Mouse (Mus musculus): Measurements from ENCODE around the gene Mis12. TPM values are rescaled to one million over a fixed set of nuclear protein-coding genes. Genes with fewer than 3 reads are reported as not detected.

Gene Mis12
- 3.1 and 5.5 TPM in 2 replicates for total RNA-seq (2014; rRNA removed; ENCODE audit: low replicate concordance)
- polyA plus RNA-seq (2015; fragmentation: Nextera tagmentation; extraction: Ambion mirVana) = 11.2 and 11.4 TPM in 2 replicates

- Histone ChIP-seq H3K9ac (replicated peaks; ENCODE audit: low read depth, low read length) (peak within 1 kb of the TSS; percentile 80), H3K27ac (ENCODE audit: low read depth) (peak within 1 kb of the TSS; percentile 89), H3K9me3 (replicated peaks; ENCODE audit: control insufficient read depth, low read length) (no peaks in the 10 kb centered on the region), H3K36me3 (replicated peaks; ENCODE audit: control insufficient read depth, insufficient read depth, low read length) (peaks cover 4% of the 10 kb centered on the region; the same call in 1 of the 2 replicates), H3K27me3 (ENCODE audit: control insufficient read depth, insufficient read depth, low read length) (no peaks in the 10 kb centered on the region), H3K4me1 (ENCODE audit: control insufficient read depth, insufficient read depth) (peaks cover 17% of the 10 kb centered on the region), H3K4me2 (ENCODE audit: low read depth, low read length) (peak within 1 kb of the TSS; percentile 93), H3K4me3 (ENCODE audit: low read depth, low read length) (peak within 1 kb of the TSS; percentile 96)
- WGBS = under 1% methylated on average over 70 of the region's 71 CpGs
- ATAC-seq (ENCODE audit: insufficient read depth, low read depth) (peak; percentile 99), DNase-seq (ENCODE audit: low spot score) (peak; percentile 100)
- TF ChIP-seq EP300 (IDR thresholded peaks at IDR 0.05; ENCODE audit: low read depth) (peak; percentile 95), CTCF (IDR thresholded peaks at IDR 0.05; ENCODE audit: low read depth) (no peak)
Measured at GRCm38 (mm10) chr11:71019201-71020068, at the start of gene Mis12, which contains the start of gene Derl2. TSS of gene Mis12 (plus strand) at chr11:71019611. TSS of gene Derl2 (minus strand) at chr11:71019841.

GRCm38 (mm10) chr11:70969821-70970559 is 49.4 kb upstream of the Mis12 start, which contains the start of the genes Nup88 and Rpain:
TSS of gene Nup88 (minus strand) at chr11:70969973.
TSS of gene Rpain (plus strand) at chr11:70970213.
- WGBS = under 1% methylated on average over 43 of the region's 43 CpGs
- peak; percentile 97 for ATAC-seq (ENCODE audit: insufficient read depth, low read depth)
- peaks cover 41% of the 10 kb centered on the region for H3K36me3 ChIP-seq (replicated peaks; ENCODE audit: control insufficient read depth, insufficient read depth, low read length)

GRCm38 (mm10) chr11:70970560-70971540 is 48.6 kb upstream of the Mis12 start:
- Histone ChIP-seq H3K4me3 (ENCODE audit: low read depth, low read length) (peak overlapping the region; percentile 76), H3K36me3 (replicated peaks; ENCODE audit: control insufficient read depth, insufficient read depth, low read length) (peaks cover 41% of the 10 kb centered on the region), H3K9ac (replicated peaks; ENCODE audit: low read depth, low read length) (peak overlapping the region; percentile 66), H3K27ac (ENCODE audit: low read depth) (peak overlapping the region; percentile 73), H3K4me2 (ENCODE audit: low read depth, low read length) (peak overlapping the region; percentile 94), H3K27me3 (ENCODE audit: control insufficient read depth, insufficient read depth, low read length) (no peaks in the 10 kb centered on the region), H3K4me1 (ENCODE audit: control insufficient read depth, insufficient read depth) (peaks cover 9% of the 10 kb centered on the region), H3K9me3 (replicated peaks; ENCODE audit: control insufficient read depth, low read length) (no peaks in the 10 kb centered on the region)
- 14% methylated on average over 24 of the region's 24 CpGs for WGBS
- DNase-seq (ENCODE audit: low spot score) (peak; percentile 39), ATAC-seq (ENCODE audit: insufficient read depth, low read depth) (peak; percentile 6; the same call in 1 of the 2 replicates)
- TF ChIP-seq CTCF (IDR thresholded peaks at IDR 0.05; ENCODE audit: low read depth) = no peak
- no peak; the same call in 1 of the 2 replicates for TF ChIP-seq EP300 (IDR thresholded peaks at IDR 0.05; ENCODE audit: low read depth)

More at GRCm38 (mm10) chr11:70969821-70970559, 49.4 kb upstream of the Mis12 start, which contains the start of the genes Nup88 and Rpain:
- peak within 1 kb of the TSS; percentile 80 for H3K9ac ChIP-seq (replicated peaks; ENCODE audit: low read depth, low read length)
- TF ChIP-seq CTCF (IDR thresholded peaks at IDR 0.05; ENCODE audit: low read depth) = no peak
- TF ChIP-seq EP300 (IDR thresholded peaks at IDR 0.05; ENCODE audit: low read depth) = peak; percentile 34; the same call in 1 of the 2 replicates
- H3K27ac ChIP-seq (ENCODE audit: low read depth) = peak within 1 kb of the TSS; percentile 88
- peak; percentile 99 for DNase-seq (ENCODE audit: low spot score)
- peak within 1 kb of the TSS; percentile 94 for H3K4me2 ChIP-seq (ENCODE audit: low read depth, low read length)
- H3K9me3 ChIP-seq (replicated peaks; ENCODE audit: control insufficient read depth, low read length) = no peaks in the 10 kb centered on the region
- H3K4me1 ChIP-seq (ENCODE audit: control insufficient read depth, insufficient read depth) = peaks cover 9% of the 10 kb centered on the region
- peak within 1 kb of the TSS; percentile 76 for H3K4me3 ChIP-seq (ENCODE audit: low read depth, low read length)
- no peaks in the 10 kb centered on the region for H3K27me3 ChIP-seq (ENCODE audit: control insufficient read depth, insufficient read depth, low read length)

GRCm38 (mm10) chr11:70972586-70972985 is 46.8 kb upstream of the Mis12 start:
- no peaks in the 10 kb centered on the region for H3K27me3 ChIP-seq (ENCODE audit: control insufficient read depth, insufficient read depth, low read length)
- TF ChIP-seq EP300 (IDR thresholded peaks at IDR 0.05; ENCODE audit: low read depth) (no peak), CTCF (IDR thresholded peaks at IDR 0.05; ENCODE audit: low read depth) (no peak)
- H3K4me3 ChIP-seq (ENCODE audit: low read depth, low read length) = no peak overlapping the region
- H3K27ac ChIP-seq (ENCODE audit: low read depth) = no peak overlapping the region
- peaks cover 9% of the 10 kb centered on the region for H3K4me1 ChIP-seq (ENCODE audit: control insufficient read depth, insufficient read depth)
- ATAC-seq (ENCODE audit: insufficient read depth, low read depth) = no peak
- peaks cover 49% of the 10 kb centered on the region for H3K36me3 ChIP-seq (replicated peaks; ENCODE audit: control insufficient read depth, insufficient read depth, low read length)
- no peak overlapping the region for H3K9ac ChIP-seq (replicated peaks; ENCODE audit: low read depth, low read length)
- no peaks in the 10 kb centered on the region for H3K9me3 ChIP-seq (replicated peaks; ENCODE audit: control insufficient read depth, low read length)
- DNase-seq (ENCODE audit: low spot score) = no peak
- WGBS = 66% methylated on average over 1 of the region's 1 CpGs
- no peak overlapping the region for H3K4me2 ChIP-seq (ENCODE audit: low read depth, low read length)
